Mouse (Mus musculus): ENCODE measurements at regions not wholly inside any gene's neighbourhood (a gene's known extent, or its start where the extent isn't known, plus 50 kb on each side); places are given as distances from the start of the nearest gene placed in this dataset.
A peak's percentile ranks its signal among the peaks of the same experiment; 100 is the strongest.

DNA sequence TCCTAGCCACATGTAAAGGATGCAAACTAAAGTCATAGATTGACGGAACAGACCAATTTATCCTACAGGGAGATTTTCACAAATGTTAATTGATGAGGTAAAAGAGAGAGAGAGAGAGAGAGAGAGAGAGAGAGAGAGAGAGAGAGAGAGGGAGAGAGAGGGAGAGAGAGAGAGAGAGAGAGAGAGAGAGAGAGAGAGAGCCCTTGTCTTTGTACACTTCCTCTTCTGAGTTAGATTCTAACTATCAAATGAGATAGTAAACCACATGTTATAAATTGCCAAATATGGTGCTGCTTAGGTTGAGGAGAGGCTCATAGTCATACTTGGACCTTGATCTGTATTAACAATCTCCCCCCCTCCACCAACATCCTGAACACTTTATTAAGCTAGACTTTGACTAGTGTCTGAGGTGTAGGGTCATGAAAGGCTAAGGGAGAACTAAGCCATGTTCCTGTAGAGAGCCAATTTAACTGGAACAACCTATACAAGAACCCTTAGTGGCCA is 1412.2 kb downstream of the Gsdmc2 start:
- H3K27ac ChIP-seq (ENCODE audit: insufficient read depth, low read depth) = no peak overlapping the region
- dilution Hi-C loops (cut with MboI; ENCODE audit: extremely low pct_ligation_motif_present, extremely low pct_unique_long_range_greater_than_20kb, low sequenced_read_pairs) (no loop called here), in situ Hi-C loops (cut with MboI; ENCODE audit: low pct_ligation_motif_present, low pct_unique_long_range_greater_than_20kb, low sequenced_read_pairs) (no loop called here)
- H3K4me2 ChIP-seq (ENCODE audit: insufficient read depth, low read depth, poor library complexity, severe bottlenecking) = no peak overlapping the region
- H3K4me1 ChIP-seq (ENCODE audit: control insufficient read depth in 1 of 2, insufficient read depth in 2 of 2) = peaks cover 14 to 49% of the 10 kb centered on the region in 2 experiments
- no peaks in the 10 kb centered on the region for H3K27me3 ChIP-seq (replicated peaks)
- DNase-seq (ENCODE audit: extremely low read depth) = no peak
- no peak overlapping the region for H3K9ac ChIP-seq (ENCODE audit: insufficient read depth, low read depth)
- TF ChIP-seq JUN (IDR thresholded peaks at IDR 0.05; ENCODE audit: insufficient read depth, low read depth, low read length) = no peak
- TF ChIP-seq E2F4 (IDR thresholded peaks at IDR 0.05; ENCODE audit: insufficient replicate concordance, low read depth, low read length) = no peak
- no peak for TF ChIP-seq RCOR1 (conservative IDR thresholded peaks at IDR 0.05; ENCODE audit: low read depth, low read length)
- no peak for TF ChIP-seq USF1 (IDR thresholded peaks at IDR 0.05; ENCODE audit: low read depth, low read length)
- peak; percentile 55 for TF ChIP-seq JUND (conservative IDR thresholded peaks at IDR 0.05; ENCODE audit: low read depth, low read length)
- TF ChIP-seq MAX (IDR thresholded peaks at IDR 0.05; ENCODE audit: low read length) = 0 out of 2 replicates have a peak, but pooled peaks have one; percentile 45
- no peak for TF ChIP-seq TBP (conservative IDR thresholded peaks at IDR 0.05; ENCODE audit: low read depth, low read length)
- TF ChIP-seq ELF1 (IDR thresholded peaks at IDR 0.05; ENCODE audit: low read depth, low read length) = no peak
- H3K36me3 ChIP-seq (replicated peaks in 1 of 2; ENCODE audit: control insufficient read depth in 1 of 2, insufficient read depth in 1 of 2, low read length in 1 of 2) = no peaks in the 10 kb centered on the region
- H3K4me3 ChIP-seq (replicated peaks in 1 of 3; ENCODE audit: low read depth in 2 of 3, low read length in 2 of 3, poor library complexity in 1 of 3) = no peak overlapping the region
- H3K79me2 ChIP-seq (replicated peaks; ENCODE audit: control insufficient read depth, extremely low read depth, insufficient read depth, poor library complexity, severe bottlenecking) = no peaks in the 10 kb centered on the region
- no peaks in the 10 kb centered on the region for H3K9me3 ChIP-seq (replicated peaks; ENCODE audit: low read length)

- Histone ChIP-seq H3K9ac (ENCODE audit: insufficient read depth, low read depth) (no peak overlapping the region), H3K27me3 (replicated peaks) (no peaks in the 10 kb centered on the region), H3K9me3 (replicated peaks; ENCODE audit: low read length) (no peaks in the 10 kb centered on the region), H3K4me3 (replicated peaks in 1 of 3; ENCODE audit: low read depth in 2 of 3, low read length in 2 of 3, poor library complexity in 1 of 3) (no peak overlapping the region), H3K27ac (ENCODE audit: insufficient read depth, low read depth) (no peak overlapping the region), H3K4me1 (ENCODE audit: control insufficient read depth in 1 of 2, insufficient read depth in 2 of 2) (peaks cover 14 to 49% of the 10 kb centered on the region in 2 experiments), H3K79me2 (replicated peaks; ENCODE audit: control insufficient read depth, extremely low read depth, insufficient read depth, poor library complexity, severe bottlenecking) (no peaks in the 10 kb centered on the region), H3K36me3 (replicated peaks in 1 of 2; ENCODE audit: control insufficient read depth in 1 of 2, insufficient read depth in 1 of 2, low read length in 1 of 2) (no peaks in the 10 kb centered on the region), H3K4me2 (ENCODE audit: insufficient read depth, low read depth, poor library complexity, severe bottlenecking) (peak overlapping the region; percentile 22; the same call in 1 of the 2 replicates)
- peak; percentile 96 for DNase-seq (ENCODE audit: extremely low read depth)
- in situ Hi-C loops (cut with MboI; ENCODE audit: low pct_ligation_motif_present, low pct_unique_long_range_greater_than_20kb, low sequenced_read_pairs) (no loop called here), dilution Hi-C loops (cut with MboI; ENCODE audit: extremely low pct_ligation_motif_present, extremely low pct_unique_long_range_greater_than_20kb, low sequenced_read_pairs) (no loop called here)
- TF ChIP-seq MYC (IDR thresholded peaks at IDR 0.05; ENCODE audit: low read depth, low read length) (peak; percentile 59; the same call in 1 of the 2 replicates), MXI1 (IDR thresholded peaks at IDR 0.05; ENCODE audit: low read depth, low read length) (no peak), ETS1 (conservative IDR thresholded peaks at IDR 0.05; ENCODE audit: low read depth, low read length) (peak; percentile 78), ZMIZ1 (IDR thresholded peaks at IDR 0.05; ENCODE audit: low read depth, low read length) (no peak), PAX5 (IDR thresholded peaks at IDR 0.05; ENCODE audit: low read length) (no peak), POLR2A (IDR thresholded peaks at IDR 0.05; ENCODE audit: low read depth, low read length) (peak; percentile 36; the same call in 1 of the 2 replicates), ELF1 (IDR thresholded peaks at IDR 0.05; ENCODE audit: low read depth, low read length) (peak; percentile 88), USF2 (conservative IDR thresholded peaks at IDR 0.05; ENCODE audit: low read depth, low read length) (no peak), TBP (conservative IDR thresholded peaks at IDR 0.05; ENCODE audit: low read depth, low read length) (no peak), ZC3H11A (IDR thresholded peaks at IDR 0.05; ENCODE audit: low read depth, low read length) (no peak), POLR2AphosphoS2 (IDR thresholded peaks at IDR 0.05; ENCODE audit: low read depth, low read length) (no peak), BHLHE40 (IDR thresholded peaks at IDR 0.05; ENCODE audit: low read depth, low read length) (peak; percentile 43; the same call in 1 of the 2 replicates), MAZ (IDR thresholded peaks at IDR 0.05; ENCODE audit: low read depth, low read length) (peak; percentile 68), MAFK (IDR thresholded peaks at IDR 0.05; ENCODE audit: insufficient replicate concordance, low read length) (no peak), JUN (IDR thresholded peaks at IDR 0.05; ENCODE audit: insufficient read depth, low read depth, low read length) (no peak), TCF12 (IDR thresholded peaks at IDR 0.05; ENCODE audit: low read depth, low read length) (peak; percentile 94), CTCF (conservative IDR thresholded peaks at IDR 0.05 in 1 of 2, IDR thresholded peaks at IDR 0.05 in 1 of 2; ENCODE audit: low read depth in 2 of 2, low read length in 2 of 2) (no peak), NRF1 (IDR thresholded peaks at IDR 0.05; ENCODE audit: low read depth, low read length) (no peak), RCOR1 (conservative IDR thresholded peaks at IDR 0.05; ENCODE audit: low read depth, low read length) (no peak; the same call in none of the 2 replicates), CHD1 (IDR thresholded peaks at IDR 0.05; ENCODE audit: low read depth, low read length) (no peak), IRF4 (IDR thresholded peaks at IDR 0.05; ENCODE audit: low read depth, low read length) (peak; percentile 74), RAD21 (IDR thresholded peaks at IDR 0.05; ENCODE audit: low read depth, low read length) (peak; percentile 26), JUND (conservative IDR thresholded peaks at IDR 0.05; ENCODE audit: low read depth, low read length) (0 out of 2 replicates have a peak, but pooled peaks have one; percentile 28), MAX (IDR thresholded peaks at IDR 0.05; ENCODE audit: low read length) (peak; percentile 54; the same call in 1 of the 2 replicates), SMC3 (IDR thresholded peaks at IDR 0.05; ENCODE audit: low read depth, low read length) (no peak; the same call in 1 of the 2 replicates), KAT2A (IDR thresholded peaks at IDR 0.05; ENCODE audit: insufficient replicate concordance, low read length) (no peak), SIN3A (IDR thresholded peaks at IDR 0.05; ENCODE audit: low read length) (no peak; the same call in 1 of the 2 replicates), CHD2 (IDR thresholded peaks at IDR 0.05; ENCODE audit: low read length) (no peak; the same call in 1 of the 2 replicates), E2F4 (IDR thresholded peaks at IDR 0.05; ENCODE audit: insufficient replicate concordance, low read depth, low read length) (no peak), NELFE (IDR thresholded peaks at IDR 0.05; ENCODE audit: low read depth, low read length) (0 out of 2 replicates have a peak, but pooled peaks have one; percentile 8)
These were observed 1413.8 kb downstream of the Gsdmc2 start for GRCm38 (mm10) chr15:62431150-62431678.
